Mouse (Mus musculus) heart, adult 8-10 months (tissue): ENCODE results near the gene Ctso. TPM values are rescaled to one million over a fixed set of nuclear protein-coding genes. Genes with fewer than 3 reads are reported as not detected.
A peak's percentile ranks its signal among the peaks of the same experiment; 100 is the strongest.

ENCODE experiments used
- DNase-seq: peaks from one replicate; pipeline ENCODE4 v3.0.0; 2022; ENCODE audit warnings: low spot score
- total RNA-seq, 4 experiments: library from RNA; stranded (reverse); gene quantifications; 2 replicates each; pipeline ENCODE4 v1.2.4; 2022

Gene Ctso
- 10 to 100 TPM in 1 of 4 experiments, 1 to 10 TPM in 3; 7.5 to 10.5 (median 8.9) TPM for total RNA-seq

GRCm38 (mm10) chr3:81932141-81933101, at the start of gene Ctso:
Ctso (plus strand) TSS chr3:81932601.
- DNase-seq, result peak; percentile 90

- DNase-seq, result no peak
These were observed 48.5 kb upstream of the Ctso start for GRCm38 (mm10) chr3:81883916-81884315.

GRCm38 (mm10) chr3:81885566-81885965, 46.8 kb upstream of the Ctso start:
- no peak for DNase-seq

- DNase-seq, result no peak
These were observed 43.3 kb upstream of the Ctso start for GRCm38 (mm10) chr3:81889137-81889536.

GRCm38 (mm10) chr3:81910286-81911036, 21.9 kb upstream of the Ctso start:
- DNase-seq, result no peak

GRCm38 (mm10) chr3:81916030-81916686, 16.2 kb upstream of the Ctso start:
- DNase-seq, result peak; percentile 31

GRCm38 (mm10) chr3:81917354-81917935, 15.0 kb upstream of the Ctso start:
- no peak for DNase-seq

GRCm38 (mm10) chr3:81918215-81918614, 14.2 kb upstream of the Ctso start:
- no peak for DNase-seq

GRCm38 (mm10) chr3:81919681-81920080, 12.7 kb upstream of the Ctso start:
- no peak for DNase-seq

- DNase-seq, result no peak
These were observed 9.5 kb upstream of the Ctso start for GRCm38 (mm10) chr3:81922910-81923309.

- DNase-seq, result peak; percentile 55
These were observed 7.5 kb upstream of the Ctso start for GRCm38 (mm10) chr3:81924931-81925330.

- no peak for DNase-seq
These were observed 6.5 kb upstream of the Ctso start for GRCm38 (mm10) chr3:81925856-81926255.

GRCm38 (mm10) chr3:81926764-81927325, 5.6 kb upstream of the Ctso start:
- DNase-seq, result no peak

GRCm38 (mm10) chr3:81929073-81929472, 3.3 kb upstream of the Ctso start:
- DNase-seq, result no peak

GRCm38 (mm10) chr3:81931695-81932094, 706 bp upstream of the Ctso start:
- no peak for DNase-seq

GRCm38 (mm10) chr3:81933348-81933747, 947 bp downstream of the Ctso start:
- no peak for DNase-seq

- DNase-seq, result peak; percentile 20
These were observed 6.5 kb downstream of the Ctso start for GRCm38 (mm10) chr3:81938924-81939323.

- no peak for DNase-seq
These were observed 9.9 kb downstream of the Ctso start for GRCm38 (mm10) chr3:81942341-81942740.

GRCm38 (mm10) chr3:81943097-81943496, 10.7 kb downstream of the Ctso start:
- DNase-seq, result no peak

- DNase-seq, result no peak
These were observed 12.5 kb downstream of the Ctso start for GRCm38 (mm10) chr3:81944851-81945393.

- DNase-seq, result no peak
These were observed 16.6 kb downstream of the Ctso start for GRCm38 (mm10) chr3:81949048-81949447.
